Mouse (Mus musculus): Measurements from ENCODE around the gene Ttc22.

The Ttc22 gene

DNA sequence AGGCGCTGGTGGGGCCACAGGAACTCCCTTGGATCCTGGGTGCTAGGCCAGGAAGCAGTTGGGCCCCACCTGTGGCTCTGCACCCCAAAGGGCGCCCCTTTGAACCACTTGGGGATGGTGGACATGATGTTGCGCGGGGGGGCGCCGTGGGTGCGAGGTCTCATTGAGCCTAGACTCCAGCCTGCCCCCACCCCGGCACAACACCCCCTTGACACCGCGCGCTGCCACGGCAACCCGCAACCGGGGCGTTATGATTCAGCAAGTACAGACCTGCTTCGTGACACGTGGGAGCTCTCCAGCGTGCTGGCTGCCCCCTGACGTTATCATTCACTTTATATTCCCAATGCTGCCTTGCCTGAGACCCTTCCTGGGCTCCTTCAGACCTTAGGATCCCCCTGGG is 5.2 kb upstream of the Ttc22 start, which contains the start of gene Lexm:
Gene Lexm (minus strand): TSS at position 186 of the 400 bp plus-strand sequence.
- no peak for DNase-seq

- DNase-seq = no peak
Measured at GRCm38 (mm10) chr4:106618898-106619297, 3.3 kb upstream of the Ttc22 start.

DNA sequence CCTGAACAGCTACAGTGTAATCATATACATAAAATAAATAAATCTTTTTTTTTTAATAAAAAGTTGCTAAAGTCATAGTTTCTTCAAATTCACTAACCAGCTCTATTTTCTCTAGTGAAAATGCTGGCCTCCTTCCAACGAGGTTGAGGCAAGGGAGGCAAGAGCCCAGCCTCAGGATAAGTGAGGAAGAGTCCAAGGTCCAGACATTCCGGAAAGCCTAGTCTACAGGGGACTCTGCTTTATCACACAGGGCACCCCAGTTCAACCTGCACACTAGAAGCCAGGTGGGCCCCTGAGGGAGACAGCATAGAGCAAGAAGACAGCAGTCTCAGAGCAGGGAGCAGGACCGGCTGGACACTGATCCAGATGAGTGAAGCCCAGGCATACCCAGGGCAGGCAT is 804 bp upstream of the Ttc22 start:
- DNase-seq = no peak

GRCm38 (mm10) chr4:106622712-106623111 is 480 bp downstream of the Ttc22 start:
- no peak for DNase-seq

DNA sequence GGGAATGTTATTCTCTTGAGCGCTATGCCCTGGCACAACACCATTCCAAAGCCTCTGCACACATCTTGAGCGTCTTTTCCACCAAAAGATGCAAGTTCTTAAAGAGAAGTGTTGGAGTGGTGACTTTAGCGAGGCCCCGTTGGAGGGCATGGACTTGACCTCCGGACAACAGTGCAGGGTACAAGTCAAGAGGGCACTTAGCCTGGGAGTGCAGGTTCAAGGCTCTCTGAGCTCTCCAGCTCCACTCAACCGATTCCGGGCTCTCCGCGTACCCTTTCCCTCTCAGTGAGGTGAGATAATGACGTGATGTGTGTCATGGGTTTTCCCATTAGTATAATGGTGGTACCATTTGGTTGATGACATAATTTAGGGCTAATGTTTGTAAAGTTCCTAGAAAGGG is 2.0 kb downstream of the Ttc22 start:
- no peak for DNase-seq

- DNase-seq = no peak
Measured at GRCm38 (mm10) chr4:106627809-106628208, 5.6 kb downstream of the Ttc22 start.

- DNase-seq = no peak
Measured at GRCm38 (mm10) chr4:106628650-106629360, 6.6 kb downstream of the Ttc22 start.

GRCm38 (mm10) chr4:106629374-106629773 is 7.1 kb downstream of the Ttc22 start:
- no peak for DNase-seq

- no peak for DNase-seq
Measured at GRCm38 (mm10) chr4:106630333-106631220, 8.3 kb downstream of the Ttc22 start.

GRCm38 (mm10) chr4:106632313-106632712 is 10.1 kb downstream of the Ttc22 start:
- DNase-seq = no peak

DNA sequence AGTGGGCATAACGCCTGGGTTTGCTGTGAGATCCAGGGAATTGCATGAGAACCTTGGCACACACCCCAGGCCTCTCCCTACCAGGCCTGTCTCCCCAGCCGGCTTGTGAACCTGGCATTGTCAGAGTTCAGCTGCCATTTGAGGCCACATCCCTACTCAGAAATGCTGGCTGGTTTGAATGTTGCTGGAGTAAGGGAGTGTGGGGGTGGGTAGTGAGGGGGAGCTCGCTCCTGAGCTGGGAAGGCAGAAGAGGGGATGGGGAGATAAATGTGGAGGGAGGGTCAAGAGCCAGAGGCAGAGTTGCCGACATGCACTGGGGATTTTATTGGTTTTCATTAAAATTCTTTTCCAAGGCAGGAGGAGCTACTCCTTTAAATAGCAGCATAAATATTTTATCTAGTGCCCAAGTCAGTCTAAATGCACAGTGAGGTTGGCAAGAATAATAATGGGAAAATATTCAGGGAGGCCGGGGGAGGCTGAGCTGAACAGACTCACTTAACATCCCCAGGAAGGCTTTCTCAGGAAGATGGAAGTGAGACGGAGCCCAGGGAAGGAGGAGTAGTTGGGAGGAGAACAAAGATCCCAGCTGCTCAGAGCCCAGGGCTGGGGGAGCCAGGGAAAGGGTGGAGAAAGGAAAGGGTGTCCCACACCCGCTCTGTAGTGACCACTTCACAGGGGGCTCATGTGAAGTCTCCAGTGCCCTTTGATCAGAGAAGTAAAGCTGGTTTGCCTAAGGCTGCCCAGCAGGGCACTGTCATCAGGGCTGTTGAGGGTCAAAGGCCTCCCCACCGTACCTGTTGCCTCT is 11.3 kb downstream of the Ttc22 start:
- DNase-seq = no peak

- no peak for DNase-seq
Measured at GRCm38 (mm10) chr4:106634086-106634479, 11.9 kb downstream of the Ttc22 start.

DNA sequence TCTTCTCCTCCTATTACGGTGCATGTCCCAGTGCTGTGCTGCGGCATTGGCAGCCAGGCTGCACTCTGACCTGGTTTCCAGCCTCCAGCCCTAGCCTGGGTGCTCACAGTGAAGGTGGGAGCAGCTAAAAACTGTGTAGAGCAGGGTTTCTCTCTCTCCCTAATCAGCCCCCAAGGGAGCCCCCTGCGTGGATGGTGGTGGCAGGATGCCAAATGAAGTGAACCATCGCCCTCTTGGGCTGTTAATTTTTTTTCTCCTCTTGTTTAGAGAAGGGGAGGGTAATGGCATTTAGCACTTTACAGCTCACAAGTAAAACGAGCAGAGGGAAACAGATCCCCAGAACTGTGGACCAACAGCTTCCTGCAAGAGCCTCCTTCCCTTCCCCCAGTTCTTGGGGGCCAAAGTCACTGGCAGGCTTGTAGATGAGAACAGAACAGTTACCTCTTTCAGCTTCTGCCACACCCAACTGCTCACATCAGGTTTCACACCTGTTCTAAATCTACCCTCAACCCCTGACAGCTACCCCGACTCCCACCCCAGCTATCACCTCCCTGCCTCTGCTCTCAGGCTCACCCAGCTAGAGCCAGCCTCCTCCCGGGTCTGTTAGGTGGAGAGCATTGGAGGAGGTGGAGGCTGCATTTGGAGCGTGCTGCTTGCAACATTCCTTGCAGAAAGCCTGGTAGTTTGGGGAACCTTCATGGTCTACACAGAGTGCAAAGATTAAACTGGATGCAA is 21.4 kb downstream of the Ttc22 start:
- DNase-seq = no peak

GRCm38 (mm10) chr4:106644218-106644610 is 22.0 kb downstream of the Ttc22 start:
- no peak for DNase-seq

GRCm38 (mm10) chr4:106645797-106646196 is 23.6 kb downstream of the Ttc22 start:
- no peak for DNase-seq

- no peak for DNase-seq
Measured at GRCm38 (mm10) chr4:106647137-106647536, 24.9 kb downstream of the Ttc22 start.

GRCm38 (mm10) chr4:106650833-106651527 is 28.7 kb downstream of the Ttc22 start, which contains the start of gene Pars2:
TSS of gene Pars2 (plus strand) at chr4:106651069.
- peak; percentile 99 for DNase-seq

DNA sequence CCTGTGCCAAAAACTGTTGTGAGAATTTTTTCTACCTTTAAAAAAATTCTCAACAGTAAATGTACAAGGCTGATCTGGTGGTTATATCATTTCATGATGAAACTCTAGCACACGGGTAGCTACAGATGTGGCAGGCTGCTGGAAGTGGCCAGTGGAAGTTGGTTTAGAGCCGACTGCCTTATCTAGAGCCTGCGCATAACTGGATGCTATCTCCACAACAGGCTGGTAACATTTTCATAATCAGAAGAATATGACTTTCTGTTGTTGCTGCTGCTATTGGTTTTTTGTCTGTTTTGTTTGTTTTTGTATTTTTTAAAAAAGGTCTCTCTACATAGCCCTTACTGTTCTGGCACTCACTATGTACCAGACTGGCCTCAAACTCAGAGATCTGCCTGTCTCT is 30.3 kb downstream of the Ttc22 start:
- DNase-seq = no peak

DNA sequence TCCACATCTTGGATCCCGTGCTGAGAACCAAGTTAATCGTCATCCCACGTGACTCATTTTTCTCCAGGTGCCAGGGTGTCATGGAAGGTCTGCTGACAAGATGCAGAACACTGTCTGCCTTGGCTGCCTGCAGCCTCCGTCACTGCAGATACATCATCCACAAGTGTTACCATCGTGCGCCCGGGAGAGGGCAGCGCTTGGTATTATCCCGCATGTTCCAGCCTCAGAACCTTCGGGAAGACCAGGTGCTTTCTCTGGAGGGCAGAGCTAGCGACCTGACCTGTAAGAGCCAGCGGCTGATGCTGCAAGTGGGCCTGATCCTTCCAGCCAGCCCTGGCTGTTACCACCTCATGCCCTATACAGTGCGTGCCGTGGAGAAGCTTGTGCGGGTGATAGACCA is 30.8 kb downstream of the Ttc22 start:
- DNase-seq = no peak

DNA sequence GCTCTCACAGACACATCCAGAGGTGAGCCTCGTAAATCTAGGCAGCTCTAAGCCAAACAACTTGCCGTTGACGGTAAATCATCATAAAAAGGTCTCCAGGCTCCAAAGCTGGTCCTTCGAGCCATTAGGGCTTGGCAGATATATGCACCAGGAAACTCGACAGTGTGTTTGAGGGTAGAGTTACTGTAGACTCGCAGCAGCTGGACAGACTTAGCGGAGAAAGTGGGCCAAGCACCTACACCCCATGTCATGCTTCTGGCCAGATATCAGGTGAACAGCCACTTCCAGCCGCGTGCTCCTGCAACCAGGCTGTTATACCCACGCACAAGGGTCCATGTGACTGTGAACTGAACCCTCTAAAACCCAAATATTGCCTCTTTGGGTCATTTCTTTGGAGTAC is 33.4 kb downstream of the Ttc22 start:
- no peak for DNase-seq

GRCm38 (mm10) chr4:106663956-106664470 is 41.8 kb downstream of the Ttc22 start:
- DNase-seq = no peak

GRCm38 (mm10) chr4:106664697-106665096 is 42.5 kb downstream of the Ttc22 start:
- DNase-seq = no peak

Measured in heart, adult 11 months (tissue).